Mouse (Mus musculus) thymus, postnatal 4 days (tissue): Measurements from ENCODE around the gene Klc1.

Experiments
- DNase-seq: peaks from one replicate; pipeline ENCODE4 v3.0.0; 2021

The Klc1 gene

DNA sequence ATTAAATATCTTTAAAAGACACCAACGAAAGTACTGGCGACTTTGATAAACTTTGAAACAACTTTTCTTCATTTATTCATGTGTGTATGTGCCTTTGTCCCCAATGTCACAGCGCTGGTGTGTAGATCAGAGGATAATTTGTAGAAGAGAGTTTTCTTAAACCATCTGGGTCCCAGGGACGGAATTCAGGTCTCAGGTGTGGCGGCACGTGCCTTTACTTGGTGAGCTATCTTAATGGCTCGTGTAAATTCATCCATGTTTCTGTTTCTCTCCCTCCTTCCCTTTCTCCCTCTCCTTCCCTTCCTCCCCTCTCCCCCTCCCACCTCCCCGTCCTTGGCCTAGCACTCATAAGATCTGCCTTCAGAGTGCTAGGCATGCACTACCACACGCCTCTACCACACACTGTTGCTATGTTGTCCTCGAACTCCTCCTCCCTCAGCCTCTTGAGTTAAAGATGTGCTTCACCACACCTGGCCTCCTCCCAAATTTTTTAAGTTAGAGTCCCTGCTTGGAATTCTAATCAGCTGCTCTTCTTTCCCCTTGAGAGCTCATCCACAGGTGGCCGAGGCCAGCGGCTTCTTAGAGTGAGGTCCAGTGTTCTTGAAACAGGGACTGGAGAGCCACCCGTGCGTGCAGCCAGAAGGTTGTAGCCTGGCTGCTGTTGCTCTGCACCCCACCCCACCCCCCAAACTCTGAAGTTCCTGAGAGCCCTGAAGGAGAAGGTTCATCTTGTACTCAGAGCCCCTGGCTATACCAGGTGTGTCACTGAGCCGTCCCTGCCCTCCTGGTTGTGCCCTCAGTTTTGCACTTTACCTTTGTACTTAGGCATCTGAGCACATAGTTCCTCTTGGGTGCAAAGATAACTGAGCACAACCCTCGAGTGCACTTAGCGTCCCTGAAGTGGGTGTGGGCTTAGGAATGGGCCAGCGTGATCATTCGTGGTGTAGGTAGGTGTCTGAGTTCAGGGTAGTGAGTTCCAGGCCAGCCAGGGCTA, 56.4 kb downstream of the Klc1 start:
- DNase-seq = no peak

DNA sequence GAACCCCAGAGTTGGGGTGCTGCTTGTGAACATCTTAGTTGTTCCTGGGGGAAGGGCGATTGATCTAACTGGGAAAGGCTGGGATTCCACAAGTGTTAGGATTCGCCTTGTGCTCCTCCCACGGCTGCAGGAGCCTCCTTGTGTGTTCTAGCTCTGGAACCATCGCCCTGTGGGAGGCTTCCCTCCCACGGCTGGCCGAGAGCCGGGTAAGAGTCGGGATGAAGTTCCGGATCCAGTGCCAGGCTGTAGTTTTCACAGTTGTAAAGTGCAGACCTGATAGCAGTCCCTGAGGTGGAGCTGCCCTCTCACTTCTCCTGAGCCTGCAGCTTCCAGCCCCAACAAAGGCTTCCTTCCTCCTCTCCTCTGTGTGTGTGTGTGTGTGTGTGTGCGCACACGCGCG, 57.9 kb downstream of the Klc1 start:
- peak; percentile 36 for DNase-seq

DNA sequence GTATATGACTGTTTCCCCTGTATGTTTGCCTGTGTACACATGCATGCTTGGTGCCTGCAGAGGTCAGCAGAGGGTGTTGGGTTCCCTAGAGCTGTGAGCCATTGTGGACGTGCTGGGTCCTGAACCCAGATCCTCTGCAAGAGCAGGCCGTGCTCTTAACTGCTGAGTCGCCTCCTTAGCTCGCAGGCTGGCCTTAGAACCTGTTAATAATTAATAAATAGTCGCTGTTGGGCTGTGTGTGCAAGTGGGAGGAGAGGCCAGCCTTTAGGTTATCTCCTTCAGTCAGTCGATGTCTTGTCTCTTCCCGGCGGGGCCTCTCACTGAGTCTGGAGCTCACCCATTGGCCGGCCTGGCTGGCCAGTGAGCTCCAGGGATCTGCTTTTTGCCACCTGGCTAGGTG, 58.3 kb downstream of the Klc1 start:
- no peak for DNase-seq

DNA sequence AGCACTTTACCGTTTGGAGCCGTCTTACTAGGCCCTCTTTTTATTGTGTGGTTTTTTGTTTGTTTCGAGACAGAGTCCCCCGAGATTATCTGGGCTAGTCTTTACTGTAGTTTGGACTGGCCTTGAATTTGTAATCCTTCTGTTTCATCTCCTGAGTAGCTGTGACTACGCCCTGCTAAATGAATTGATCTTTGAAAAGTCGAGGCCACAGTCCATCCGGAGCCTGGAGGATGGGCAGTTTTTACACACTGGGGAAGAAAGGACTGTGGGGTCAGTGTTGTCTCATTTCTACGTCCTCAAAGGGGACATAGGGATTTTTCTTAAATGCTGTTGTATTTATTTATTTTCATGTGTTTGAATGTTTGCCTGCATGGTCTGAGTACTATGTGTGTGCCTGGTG, 59.3 kb downstream of the Klc1 start:
- DNase-seq = no peak

DNA sequence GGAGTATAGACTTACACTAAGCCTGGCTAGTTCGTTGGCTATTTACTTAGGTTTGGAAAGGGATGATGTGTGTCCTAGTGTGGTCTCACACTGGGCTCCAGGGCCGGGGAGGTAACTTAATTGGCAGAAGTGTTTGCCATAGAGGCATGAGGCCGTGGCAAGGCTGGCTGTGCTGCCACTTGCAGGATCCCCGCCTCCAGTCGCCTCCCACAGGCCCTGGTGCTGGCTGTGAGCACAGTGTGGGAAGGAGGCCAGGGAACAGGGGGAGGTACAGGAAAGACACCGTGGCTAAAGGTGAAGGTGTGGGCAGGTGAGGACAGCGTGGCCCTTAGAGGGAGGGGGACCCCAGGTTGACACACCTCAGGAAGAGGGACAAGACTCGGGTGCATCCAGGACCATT, 61.3 kb downstream of the Klc1 start:
- no peak for DNase-seq

DNA sequence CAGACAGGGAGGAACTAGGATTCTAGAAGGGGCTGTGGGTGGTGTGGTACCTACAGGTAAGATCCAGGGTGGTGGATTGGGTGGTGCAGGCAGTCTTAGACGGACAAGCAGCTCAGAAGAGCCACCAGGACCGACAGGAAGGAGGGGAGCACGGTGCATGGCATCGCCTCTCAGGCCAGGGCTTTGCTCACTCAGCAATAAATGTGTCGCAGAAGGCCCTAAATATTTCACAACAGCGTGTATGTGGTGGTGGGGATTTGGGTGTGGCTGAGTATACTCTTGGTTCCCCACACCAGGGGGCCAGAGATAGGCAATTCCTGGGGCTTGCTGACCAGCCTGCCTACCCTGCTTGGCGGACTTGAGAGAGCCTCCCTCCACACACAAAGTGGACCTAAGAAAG, 62.1 kb downstream of the Klc1 start:
- DNase-seq = no peak

DNA sequence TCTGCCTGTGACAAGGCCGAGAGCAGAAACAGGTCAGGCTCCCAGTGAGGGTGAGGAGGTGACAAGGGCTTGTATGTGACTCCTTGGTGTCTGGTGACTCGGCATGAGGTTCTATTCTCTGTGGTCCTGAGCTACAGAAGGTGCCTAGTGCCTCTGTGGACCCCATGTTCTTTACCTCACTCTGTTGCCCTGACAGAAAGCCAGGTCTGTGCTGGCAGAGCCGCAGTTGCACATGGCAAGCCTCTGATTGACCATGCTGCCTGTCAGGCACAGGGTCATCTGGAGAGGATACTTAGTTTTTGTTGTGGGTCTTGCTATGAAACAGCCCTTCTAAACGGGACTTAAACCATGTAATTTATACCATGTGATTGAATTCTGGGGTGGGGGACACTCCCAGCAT, 63.3 kb downstream of the Klc1 start:
- DNase-seq = no peak

DNA sequence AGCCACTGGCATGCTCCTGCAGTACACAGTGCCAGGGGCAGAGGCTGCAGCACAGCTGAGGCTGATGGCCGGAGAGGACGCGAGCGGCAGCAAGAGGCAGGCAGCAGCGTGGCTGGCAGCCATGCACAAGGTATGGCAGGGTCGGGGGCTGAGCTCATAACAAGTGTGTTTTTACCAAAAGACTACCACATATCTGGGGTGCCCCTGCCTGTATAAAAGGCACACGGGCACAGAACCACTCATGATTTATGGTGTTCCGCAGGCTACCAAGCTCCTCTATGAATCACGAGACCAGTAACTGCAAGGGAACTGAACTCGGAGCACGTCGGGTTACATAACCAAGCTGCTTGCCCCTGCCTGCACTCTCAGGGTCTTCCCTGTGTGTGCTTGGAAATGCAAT, 68.9 kb downstream of the Klc1 start:
- DNase-seq = no peak

DNA sequence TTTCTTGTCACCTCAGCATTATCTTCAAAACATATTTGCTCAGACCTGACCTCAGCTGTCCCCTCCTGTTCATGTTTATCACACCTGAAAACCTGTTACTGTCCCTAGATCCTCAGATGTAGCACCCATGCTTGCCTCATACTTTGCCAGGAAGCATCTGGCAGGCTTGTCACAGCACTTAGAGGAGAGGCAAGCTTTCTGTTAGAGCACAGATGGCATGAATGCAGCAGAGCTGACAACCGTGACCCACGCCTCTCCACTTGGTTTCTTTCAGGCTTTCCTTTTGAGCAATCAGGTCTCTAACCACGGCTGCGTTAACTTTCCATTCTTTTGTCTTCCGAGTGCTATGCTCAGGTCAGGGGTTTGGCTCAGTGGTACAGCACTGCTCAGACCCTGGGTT, 70.8 kb downstream of the Klc1 start:
- DNase-seq = no peak

DNA sequence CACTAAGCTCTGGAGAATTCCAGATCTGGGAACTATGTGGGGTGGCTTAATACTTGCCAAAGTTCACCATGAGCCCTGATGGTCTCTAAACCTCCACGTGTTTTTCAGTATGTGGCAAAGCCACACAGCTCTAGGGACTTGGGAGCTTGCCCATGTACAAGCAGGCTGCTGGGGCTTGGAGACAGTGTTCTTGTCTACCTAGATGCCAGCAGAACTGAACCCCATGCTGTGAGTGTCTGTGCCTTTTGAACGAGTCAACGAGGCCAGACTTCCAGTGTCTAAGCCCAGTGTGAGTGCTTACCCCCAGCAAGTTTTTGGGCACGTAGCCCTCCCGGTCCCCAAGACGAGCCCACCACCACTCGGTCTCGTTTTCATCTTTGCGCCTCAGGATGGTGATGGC, 71.3 kb downstream of the Klc1 start:
- DNase-seq = no peak

DNA sequence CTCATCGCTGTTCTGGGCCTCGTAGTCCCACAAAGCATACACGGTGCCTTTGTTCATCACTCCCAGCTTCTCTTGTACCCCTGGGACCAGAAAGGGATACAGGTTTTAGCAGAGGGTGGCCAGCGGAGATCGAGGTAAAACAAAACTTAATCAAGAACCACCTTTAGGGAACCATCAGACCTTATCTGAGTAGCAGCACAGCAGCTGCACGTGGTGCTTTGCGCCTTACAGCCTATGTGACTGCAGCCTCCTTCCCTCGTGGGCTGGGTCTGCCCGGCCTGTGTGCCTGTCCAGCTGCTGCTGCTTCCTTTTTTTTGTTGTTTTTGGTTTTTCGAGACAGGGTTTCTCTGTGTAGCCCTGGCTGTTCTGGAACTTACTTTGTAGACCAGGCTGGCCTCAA, 71.7 kb downstream of the Klc1 start:
- DNase-seq = no peak

DNA sequence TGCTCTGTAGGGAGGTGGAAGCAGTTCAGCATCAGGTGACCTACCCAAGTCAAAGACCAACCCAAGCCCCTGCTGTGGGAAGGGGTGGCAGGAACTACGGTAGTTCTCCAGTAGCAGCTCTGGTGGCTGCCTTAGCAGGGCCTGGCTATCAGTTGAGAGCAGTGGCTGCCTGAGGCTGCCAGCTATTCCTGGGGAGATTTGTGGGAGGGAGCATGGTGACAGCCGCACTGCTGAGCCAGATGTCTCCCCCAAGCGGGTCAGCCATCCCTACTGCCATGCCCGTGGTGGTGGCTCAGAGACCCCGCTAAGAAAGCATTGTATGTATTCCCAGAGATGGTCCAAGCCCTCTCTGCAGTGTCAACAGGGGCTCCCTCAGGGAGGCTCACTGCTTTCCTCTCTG, 74.0 kb downstream of the Klc1 start:
- DNase-seq = no peak

DNA sequence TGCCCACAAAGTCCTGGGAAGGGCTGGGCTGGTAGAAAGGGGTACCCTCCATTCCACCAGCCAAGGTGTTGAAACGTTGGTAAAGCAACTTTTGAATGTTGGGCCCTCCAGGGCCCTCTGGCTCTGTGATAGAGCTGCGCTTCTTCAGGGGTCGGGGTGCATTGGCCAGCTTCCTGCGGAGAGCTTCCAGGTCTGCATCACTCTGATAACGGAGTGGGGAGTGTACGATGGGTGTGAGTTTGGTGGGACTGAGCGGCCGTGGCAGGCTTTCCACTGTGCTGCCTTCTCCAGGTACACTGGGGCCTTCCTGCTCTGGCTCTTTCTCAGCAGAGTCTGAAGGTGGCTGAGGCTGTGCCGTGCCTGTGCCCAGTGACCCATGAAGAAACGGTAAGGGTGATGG, 74.8 kb downstream of the Klc1 start:
- no peak for DNase-seq

DNA sequence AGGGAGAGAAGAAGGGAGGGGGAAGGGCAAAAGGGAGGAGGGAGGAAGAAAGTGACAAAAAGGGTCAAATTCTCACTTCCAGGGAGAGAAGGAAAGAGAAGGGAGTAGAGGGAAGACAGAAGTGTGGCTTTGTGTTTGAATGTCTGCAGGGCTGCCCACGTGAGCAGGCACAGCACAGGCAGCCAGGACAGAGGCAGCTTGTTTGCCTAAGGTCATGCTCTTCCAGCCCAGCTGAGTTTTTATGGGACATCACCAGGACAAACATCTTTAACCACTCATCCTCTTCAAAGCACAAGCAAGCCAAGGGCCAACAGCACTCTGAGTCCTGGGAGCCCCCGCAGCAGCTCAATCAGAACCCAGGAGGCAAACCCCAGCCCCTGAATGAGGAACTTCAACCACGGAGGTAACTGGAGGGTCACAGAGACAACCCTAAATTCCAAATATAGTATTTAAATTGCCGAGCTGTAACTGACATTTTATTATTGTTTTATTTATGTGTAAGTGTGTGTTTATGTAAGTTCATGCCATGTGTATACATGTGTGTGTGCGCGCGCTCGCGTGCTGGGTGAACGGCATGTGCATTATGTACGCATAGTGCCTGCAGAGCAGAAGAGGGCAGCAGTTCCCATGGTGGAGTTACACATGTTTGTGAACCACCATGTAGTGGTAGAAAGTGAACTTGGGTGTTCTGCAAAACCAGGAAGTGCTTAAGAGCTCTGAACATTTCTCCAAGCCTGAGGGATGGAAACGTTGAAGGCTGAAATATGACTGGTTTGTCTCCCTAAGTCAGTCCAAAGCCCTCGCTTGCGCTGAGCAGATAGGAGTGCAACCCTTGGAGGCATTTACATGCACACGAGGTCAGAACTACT, 84.2 kb downstream of the Klc1 start:
- no peak for DNase-seq

DNA sequence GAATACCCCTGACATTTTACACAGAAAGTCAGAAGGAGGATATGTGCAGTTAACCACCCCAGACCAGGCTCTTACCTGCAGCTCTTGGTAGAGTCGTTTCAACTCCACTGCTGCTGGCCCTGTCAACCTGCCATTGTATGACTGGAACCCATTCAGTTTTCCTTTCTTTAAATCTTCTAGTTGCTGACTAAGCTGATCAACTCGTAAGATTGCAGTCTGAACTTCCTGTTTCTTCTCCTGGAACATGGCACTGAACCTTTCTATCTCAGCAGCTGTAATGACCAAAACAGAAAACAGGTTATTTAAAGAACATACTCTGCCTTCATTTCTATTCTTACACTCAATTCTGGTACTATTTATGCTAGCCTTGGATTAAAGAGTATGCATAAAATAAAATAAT, 84.8 kb downstream of the Klc1 start:
- no peak for DNase-seq

DNA sequence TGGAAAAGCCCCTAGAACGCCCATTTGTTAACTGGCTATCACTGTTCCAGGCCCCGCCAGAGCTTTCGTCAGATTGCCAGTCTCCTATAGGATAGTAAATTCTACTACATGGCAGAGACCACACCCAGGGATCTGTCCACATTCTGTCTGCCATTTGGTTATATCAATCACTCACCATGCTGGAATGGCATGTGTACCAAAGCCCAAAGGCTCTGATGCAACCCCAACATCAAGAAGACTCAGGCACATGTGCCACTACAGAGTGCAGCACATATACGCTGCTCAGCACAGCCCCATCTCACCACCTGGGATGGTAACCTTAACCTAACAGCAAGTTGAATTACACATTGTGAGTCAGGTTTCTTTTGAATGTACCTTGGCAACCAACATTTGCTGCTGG, 87.3 kb downstream of the Klc1 start:
- DNase-seq = no peak

DNA sequence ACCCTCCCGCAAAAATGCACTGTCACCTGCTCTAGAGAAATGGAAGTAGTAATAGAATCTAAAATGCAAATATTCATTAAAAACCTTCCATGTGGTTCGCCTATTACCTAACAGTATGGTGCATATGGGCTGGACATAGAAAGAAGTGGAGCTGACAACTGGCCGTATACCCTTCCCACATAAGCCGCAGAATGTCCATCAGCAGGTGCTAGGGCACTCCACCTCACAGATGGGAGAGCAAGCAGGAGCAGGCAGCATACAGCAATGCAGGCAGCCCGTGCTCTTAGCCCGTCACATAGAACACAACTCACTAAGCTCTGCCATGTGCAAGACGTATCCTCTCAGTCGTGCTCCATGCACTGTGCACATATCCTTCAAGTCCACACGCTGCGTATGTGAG, 88.2 kb downstream of the Klc1 start:
- DNase-seq = no peak

DNA sequence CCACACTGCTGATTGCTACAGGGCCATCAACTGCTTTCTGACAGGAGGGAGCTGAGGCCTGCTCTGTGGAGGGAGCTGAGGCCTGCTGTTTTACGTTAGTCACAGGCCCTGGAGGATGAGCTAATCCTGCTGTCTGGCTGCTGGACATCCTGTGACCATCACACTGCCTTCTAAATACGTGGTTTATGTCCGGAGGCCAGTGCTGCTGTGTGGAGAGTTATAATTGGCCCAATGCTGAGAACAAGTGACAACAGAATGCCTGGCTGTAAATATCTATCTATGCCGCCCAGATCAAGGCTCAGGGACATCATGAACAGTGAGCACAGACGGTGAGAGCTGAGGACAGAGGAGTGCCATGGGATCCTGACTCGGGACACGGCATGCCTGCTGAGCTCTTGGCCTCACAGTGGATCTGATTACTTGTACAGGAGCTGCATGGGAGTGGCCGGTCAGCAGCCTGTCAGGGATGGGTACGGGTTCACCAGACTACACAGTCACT, 89.7 kb downstream of the Klc1 start:
- no peak for DNase-seq

DNA sequence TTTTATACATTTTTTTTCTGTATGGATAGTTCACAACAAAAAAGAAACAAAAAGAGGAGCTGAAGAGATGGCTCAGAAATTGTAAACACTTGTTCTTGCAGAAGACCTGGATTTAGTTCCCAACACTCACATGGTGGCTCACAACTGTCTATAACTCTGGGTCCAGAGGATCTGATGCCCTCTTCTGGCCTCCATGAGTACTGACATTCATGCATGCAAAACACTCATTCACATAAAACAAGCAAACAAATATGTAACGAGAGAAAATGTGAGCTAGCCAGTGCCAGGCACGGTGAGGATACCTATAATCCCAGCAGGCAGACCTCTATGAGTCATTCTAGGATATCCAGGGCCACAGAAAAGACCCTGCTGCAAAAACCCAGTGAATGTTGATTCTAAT, 92.6 kb downstream of the Klc1 start:
- DNase-seq = peak; percentile 24

DNA sequence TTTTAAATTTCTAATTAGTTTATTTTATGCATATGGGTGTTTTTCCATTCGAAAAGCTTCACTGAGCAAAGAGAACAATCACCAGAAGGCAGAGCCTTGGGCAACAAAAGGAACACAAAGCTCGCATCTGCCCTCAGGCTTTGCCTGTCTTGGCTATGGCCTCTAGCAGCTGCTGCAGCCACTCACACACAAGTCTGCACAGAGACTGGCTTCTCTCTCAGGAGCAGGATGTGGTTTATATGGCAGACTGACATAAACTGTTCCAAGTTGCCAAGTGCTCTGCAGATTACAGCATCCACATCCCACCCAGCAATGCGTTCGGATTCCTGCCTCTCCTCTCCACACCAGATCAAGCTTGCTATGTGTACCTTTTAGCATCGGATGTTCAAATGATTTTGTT, 93.1 kb downstream of the Klc1 start:
- DNase-seq = peak; percentile 40

DNA sequence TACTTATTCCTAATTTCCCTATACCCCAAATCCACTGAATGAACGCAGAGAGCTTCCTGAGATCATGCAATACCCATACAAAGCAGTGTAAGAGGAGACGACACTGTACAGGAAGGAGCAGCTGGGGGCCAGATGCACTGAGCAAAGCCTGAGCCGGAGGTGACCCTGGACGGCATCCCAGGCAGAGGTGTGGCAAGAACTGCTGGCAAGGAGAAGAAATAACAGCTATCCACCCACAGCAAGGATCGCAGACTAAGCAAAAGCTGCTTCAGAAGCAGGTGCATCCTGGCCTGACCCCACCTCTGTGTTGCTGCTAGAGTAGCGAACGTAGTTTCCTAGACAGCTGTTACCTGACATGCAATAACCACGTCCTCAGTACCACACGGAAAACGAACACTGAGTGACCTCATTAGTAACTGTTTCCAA, 94.4 kb downstream of the Klc1 start:
- peak; percentile 63 for DNase-seq

DNA sequence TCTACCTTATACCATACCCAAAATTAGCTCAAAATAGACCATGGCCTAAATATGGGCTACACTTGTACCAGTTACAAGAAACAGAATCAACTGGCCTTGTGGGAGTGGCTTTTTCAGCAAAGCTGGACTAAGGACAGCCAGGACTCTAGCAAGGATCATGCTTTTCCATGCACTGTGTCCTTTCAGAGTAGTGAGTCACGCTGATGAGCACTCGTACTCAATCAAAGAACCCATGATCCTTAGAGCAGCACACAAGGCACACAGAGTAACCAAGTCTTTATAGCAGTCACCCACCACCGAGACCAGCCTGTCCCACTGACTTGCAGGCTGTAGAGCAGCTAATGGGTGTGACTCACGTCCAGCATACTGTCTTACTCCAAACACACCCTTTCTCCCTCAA, 94.9 kb downstream of the Klc1 start:
- no peak for DNase-seq

DNA sequence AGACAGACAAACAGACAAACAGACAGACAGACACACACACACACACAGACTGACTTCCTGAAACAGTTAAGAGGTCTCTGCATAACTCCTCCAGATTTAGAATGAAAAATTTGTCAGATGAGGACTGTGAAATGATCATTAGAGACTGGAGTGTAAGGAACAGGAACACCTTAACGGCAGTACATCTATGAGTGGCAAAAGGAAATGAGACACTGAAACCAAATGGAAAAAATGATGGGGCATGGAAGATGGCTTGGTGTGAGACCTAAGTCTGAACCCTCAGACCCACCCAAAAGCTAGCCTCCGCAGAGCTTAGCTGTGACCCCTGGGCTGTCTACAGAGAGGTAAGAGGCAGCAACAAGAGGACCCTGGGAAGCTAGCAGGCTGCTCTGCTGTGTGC, 96.8 kb downstream of the Klc1 start:
- DNase-seq = no peak
